Mouse (Mus musculus) c-Kit-positive CD71-negative TER-119-negative erythroid progenitor cells, embryonic 14.5 days (primary cell): ENCODE measurements around the gene Aup1.

Source experiments
- DNase-seq: peaks from one replicate; pipeline ENCODE4 v3.0.0-alpha.2; 2013; ENCODE audit warnings: low read depth

Gene Aup1

DNA sequence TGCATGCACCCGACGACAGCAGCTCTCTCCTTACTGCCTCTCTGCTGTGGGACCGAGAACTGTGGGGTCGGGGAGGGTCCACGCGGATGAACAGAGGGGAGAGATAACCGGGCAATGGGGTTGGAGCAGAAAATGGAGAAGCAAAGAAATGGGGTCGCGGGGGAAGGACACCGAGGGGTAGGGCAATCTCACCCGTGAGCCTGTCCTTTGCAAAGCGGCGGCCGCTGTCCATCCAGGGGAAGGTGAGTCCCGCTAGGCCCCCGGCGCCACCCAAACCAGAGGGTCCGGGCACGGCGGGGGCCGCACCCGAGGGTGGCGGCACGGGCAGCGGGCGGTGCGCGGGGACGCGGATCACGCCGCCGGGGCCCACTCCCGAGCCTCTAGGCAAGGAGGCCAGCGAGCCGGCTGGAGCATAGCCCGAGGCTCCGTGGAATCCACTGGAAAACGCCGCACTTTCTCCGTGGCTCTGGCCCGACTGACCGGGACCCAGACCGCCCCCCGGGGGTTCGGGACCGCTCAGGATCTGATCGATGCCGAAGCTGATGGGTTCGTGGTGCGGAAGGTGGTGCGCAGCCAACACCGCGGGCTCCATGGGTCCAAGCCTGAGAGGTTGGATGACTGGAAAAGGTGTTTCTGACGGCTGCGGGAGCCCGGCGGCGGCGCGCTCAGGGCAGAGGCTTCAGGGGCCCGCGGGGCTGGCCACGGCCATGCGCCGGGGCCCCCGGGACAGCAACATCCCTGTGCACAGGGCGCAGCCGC, 15.3 kb downstream of the Aup1 start:
- no peak for DNase-seq

DNA sequence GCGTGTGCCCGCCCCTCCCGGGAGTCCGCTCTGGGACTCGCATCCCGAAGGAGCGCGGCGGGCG, 15.8 kb downstream of the Aup1 start, which contains the start of gene Tlx2:
Tlx2 (minus strand) TSS at position 47 of the 64 bp plus-strand sequence.
- no peak for DNase-seq

DNA sequence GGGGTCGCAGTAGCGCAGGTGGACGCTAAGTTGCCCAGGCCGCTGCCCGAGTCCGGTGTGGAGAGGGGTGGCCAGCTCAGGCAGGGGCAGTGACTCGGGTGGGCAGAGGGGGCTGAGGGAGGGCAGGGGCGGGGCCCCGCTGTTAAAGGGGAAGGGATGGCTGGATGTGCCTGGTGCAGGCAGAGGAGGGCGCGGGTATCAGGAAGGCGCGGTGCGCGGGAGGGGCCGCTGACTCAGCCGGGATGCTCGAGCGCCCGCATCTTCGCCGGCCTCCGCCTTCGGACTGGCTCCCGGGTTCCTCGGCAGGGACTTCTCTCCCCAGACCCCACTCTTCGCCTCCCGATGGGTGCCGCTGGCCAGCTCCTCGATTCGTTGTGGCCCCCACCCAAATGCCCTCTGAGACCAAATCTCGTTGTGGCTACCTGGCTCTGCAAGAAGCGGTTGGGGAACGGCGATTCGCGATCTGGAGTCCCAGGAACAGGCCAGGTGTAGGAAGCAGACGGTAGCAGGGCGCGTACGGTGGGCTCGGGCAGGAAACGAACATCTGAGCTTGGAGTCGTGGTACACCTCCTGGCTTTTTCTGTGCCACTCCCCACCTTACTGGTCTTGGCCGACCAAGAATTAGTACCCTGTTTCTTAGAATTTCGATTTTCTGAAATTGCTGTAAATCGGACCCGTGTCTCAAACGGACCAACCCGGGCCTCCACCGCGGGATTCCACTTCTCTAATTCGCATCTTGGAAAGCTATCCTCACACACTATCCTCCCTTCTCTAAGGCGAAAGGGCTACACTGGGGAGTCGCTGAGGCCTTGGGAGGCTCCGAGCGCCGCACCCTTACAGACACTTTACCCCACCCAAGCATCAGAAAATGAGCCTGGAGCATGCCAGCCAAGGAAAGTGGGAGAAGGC, 16.2 kb downstream of the Aup1 start:
- DNase-seq, result no peak

DNA sequence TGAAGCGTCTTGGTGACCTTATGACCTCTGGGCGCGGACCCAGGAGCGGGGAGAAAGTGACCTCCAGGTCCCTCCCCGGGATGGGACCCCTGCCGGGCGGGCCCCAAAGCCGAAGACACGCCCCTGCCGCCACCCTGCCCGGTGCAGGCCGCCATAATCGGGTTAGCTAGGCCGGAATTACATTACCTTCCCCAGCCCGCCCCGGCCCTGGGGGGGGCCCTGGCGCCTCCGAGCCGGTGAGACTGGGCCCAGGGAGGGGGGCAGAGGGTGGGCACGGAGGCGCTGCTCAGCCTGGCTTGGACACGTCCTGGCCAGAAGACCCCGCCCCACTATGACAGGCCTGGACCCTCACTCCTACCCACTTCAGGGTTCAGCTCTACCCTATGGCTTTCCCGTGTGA, 16.9 kb downstream of the Aup1 start:
- no peak for DNase-seq

DNA sequence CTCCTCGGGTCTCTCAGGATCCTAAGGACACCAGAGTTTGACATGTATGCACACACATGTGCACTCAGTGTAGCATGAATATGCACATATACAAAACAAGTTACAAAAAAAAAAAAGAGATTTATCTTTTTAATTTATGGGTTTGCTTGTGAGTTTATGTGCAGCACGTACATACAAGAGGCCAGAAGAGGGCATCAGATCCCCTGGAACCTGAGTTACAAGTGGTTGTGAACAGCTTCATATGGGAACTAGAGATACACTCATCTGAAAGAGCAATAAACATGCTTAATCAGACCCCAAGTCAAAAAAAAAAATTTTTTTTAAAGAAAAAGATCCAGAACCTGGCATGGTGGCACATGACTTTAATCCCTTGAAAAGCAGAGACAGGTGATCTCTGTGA, 20.7 kb downstream of the Aup1 start:
- no peak for DNase-seq

DNA sequence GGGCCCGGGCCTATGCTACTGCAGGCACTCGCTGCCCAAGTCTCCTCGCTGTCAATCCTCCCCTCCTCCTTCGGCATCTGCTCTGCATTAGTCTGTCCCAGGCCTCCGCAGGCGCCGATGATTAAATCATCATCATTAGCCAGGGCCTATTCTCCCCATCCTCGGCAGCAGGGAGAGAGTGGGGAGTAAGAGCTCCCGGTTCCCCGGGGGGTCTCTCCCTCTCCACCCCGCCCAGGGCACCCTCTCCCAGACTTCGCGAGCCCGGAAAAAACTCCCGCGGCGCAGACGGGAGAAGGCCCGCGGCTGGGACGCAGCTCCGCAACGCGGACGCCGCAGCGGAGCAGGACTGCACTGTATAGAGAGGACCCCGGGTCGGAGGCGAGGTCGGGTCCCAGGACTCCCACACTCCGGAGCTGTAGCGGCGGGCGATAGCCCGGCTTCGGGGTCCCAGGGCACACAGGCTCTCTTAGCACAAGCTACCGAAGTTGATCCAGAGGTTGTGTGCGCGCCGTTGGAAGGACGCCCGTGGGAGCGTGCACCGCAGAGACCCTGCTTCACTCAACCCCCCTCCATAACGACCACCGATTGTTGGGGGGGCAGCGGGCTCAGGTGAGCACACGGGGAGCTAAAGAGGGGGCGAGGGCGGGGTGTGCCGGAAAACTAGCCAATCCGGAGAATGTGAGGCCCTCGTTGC, 23.5 kb downstream of the Aup1 start, which contains the start of gene Pcgf1:
Pcgf1 (plus strand) TSS at position 240 of the 694 bp plus-strand sequence.
- peak; percentile 98 for DNase-seq

DNA sequence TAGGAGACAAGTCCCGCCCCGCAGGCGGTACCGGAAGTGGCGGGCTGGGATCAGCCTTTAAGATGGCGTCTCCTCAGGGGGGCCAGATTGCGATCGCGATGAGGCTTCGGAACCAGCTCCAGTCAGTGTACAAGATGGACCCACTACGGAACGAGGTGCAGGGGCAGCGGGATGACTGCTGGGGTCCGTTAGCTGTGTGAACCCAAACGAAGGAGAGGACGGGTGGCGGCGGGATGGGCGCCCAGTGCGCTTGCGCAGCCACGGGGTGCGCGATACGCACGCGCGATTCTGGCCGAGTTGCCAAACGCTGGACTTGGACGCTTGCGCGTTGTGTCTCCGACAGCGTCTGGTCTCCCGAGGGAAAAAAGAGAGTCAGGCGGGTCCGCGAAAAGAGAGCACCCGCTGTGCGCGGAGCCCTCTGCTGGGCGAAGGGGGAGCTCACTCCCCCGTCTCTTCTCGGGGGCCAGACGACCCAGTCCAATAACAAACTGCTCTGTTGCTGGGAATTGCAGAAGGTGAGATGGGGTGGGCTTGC, 24.1 kb downstream of the Aup1 start:
- DNase-seq, result peak; percentile 83

DNA sequence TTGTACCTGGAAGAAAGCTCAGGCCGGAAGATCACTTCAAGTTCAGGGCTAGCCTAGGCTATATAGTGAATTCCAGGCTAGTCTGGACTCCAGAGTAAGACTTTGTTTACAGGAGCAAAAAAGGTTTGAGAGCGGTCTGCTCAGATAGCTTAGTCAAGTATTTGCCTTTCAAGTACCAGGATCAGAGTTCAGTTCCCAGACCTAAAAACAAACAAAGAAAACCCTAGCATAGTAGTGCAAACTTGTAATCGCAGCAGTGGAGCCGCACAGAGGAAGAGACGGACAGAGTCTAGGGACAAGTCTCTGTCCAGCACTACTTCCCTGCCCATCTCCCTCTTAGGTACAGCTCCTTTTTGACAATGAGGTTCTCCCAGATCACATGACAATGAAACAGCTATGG, 25.9 kb downstream of the Aup1 start:
- no peak for DNase-seq

DNA sequence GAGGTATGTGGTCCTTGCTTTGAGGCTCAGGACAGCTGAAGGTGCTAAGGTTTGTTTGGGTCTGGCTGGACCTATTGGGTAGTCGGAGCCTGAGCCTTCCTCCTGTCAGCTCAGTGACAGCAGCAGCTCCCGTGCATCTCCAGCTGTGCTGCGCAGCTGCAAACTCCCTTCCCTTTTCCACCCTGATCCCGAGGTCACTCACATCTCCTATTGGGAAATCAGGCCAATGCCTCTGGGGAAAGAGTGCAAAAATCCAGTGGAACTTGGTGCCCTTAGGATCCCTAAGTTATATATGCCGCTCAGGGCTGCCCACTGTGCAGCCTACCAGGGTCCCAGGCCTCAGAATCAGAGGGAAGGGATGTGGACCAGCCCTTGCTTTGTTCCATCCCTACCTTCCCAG, 29.2 kb downstream of the Aup1 start:
- no peak for DNase-seq

DNA sequence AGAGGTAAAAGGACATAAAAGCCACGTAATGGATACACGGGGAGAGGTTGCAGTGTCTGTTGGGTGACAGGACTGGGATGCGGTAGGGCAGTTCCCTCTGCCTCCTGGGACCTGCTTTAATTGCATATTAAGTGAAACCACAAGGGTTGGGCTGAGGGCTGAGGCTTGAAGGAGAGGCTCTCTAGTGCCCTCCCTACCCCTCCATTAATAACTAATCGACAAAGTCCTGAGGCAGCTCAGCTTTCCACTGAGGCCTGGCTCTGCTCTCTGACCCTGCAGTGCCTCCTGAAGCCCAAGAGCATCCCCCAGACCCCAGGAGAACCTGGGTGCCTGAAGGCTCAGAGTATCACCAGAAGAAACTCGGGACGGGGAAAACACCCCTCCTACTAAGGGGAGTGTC, 30.2 kb downstream of the Aup1 start:
- DNase-seq, result no peak

DNA sequence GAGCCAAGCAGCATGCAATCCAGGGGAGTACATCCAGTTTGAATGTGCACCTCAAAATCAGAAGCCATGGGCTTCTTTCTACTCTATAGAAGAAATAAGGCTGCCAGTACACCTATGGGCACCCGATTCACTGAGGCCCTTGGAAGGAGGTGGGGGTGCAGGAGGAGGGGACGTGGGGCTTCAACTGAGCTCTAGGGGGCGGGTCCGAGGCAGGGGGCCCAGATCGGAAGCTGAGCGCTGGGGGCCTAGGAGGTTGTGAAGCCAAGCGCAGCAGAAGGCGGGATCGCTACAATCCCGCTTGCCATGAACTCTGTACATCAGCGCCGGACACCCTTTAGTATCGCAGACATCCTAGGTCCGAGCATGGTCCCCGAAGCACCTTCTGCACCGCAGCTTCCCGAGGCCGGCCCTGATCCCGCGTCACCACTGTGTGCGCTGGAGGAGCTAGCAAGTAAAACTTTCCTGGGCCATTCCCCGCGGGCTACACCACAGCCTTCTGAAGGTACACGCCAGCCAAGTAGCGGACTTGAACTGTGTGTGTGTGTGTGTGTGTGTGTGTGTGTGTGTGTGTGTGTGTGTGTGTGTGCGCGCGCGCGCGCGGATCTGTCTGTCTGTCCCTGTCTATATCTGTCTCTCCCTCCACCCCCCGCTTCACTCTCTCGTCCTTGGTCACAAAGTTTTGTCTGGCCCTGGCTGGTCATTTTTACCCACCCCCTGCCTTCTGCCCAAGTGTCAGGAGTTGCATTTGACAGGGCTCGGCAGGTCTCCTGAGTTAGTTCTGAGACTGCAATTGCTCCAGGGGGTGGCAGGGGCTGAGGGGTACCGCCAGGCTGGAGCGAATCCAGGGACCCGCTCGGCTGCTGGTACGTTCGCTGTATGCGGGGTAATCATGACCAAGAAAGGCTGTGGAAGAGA, 32.1 kb downstream of the Aup1 start, which contains the start of gene Lbx2:
Lbx2 (plus strand) TSS at position 247 of the 915 bp plus-strand sequence.
- no peak for DNase-seq

DNA sequence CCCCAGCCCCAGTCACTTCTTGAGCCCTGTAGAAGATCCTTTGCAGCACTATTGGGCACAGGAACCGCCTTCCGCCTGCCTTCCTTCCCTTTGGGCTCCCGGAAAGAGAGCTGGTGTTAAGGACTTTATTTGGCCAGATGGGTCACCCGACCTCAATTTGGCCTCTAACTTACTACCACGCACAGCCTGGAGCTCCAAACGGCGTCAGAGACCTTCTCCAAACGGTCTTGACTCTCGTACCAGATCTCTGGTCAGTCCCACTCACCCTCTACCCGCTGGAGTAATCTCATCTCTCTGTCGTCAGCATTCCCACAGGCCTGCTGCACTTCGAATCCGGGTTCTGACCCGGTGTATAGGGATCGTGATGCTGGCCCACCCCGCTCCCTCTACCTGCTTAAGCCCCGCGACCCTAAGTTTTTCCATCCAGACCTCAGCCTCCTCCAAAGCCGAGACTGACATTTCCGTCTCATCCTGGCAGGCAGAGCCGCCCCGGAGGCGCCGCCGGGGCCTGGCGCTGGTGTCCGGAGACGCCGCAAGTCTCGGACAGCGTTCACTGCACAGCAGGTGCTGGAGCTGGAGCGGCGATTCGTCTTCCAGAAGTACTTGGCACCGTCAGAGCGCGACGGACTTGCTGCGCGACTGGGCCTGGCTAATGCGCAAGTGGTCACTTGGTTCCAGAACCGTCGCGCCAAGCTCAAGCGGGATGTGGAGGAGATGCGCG, 33.0 kb downstream of the Aup1 start:
- DNase-seq, result no peak

DNA sequence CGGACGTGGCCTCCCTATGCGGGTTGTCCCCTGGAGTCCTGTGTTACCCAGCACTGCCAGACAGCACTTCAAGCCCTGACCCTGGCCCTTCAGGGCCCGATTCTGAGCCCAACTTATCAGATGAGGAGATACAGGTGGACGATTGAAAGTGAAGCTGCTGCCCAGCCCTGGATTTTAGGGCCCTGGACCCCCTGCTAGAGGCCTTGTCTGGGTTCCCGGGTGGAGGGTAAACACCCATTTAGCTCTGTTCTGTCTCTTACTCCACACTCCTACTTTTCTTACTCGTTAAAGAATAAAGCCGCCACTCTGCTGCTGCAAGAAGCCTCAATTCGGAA, 33.6 kb downstream of the Aup1 start:
- DNase-seq, result no peak

DNA sequence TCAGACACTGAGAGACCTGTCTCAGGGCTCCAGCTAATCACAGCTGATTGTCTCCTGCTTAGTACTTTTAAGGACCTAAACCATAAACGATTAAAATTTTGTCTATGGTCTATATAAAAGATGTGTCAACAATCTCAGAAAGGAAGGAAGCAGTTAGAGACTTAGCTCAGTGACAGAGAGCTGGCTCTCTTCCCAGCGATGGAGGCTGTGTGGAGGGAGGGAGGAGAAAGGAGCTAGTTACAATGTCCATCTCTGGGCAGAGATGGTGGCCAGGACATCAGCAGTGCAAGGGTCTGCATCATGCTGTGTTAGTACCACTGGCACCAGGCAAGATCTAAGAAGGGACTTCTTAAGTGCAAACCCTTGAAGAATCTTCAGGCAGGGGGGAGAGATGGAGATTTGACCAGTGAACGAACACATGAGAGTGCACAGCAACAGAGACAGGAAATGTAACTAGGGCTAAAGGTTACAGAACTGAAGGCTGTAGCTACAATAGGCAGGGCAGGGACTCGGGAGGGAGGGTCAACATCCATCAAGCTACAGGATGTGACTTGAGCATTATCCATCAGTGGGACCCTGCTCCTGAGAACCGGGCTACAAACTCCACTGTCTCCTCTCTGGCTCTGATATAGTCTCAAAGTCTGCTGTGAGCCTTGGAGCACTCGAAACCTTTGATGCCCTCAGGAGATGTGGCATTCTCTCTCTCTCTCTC, 38.3 kb downstream of the Aup1 start:
- no peak for DNase-seq

DNA sequence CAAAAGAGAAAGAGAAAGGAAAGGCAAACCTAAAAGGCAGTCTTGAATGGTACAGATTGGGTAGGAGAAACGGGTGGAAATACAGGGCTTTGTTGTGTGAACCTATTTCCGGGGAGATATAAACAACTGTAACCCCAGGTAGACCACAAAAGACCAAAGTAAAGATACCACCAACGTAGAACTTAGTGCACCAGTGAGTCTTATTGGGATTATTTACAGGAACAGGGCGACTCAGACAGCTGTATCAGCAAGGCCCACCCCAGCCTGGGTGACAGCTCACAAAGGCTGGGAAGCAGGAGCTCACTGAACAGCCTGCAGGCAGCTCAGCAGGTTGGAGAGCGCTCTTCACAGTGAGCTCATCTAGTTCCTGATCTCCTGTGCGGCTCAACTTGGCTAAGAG, 41.6 kb downstream of the Aup1 start:
- DNase-seq, result no peak

DNA sequence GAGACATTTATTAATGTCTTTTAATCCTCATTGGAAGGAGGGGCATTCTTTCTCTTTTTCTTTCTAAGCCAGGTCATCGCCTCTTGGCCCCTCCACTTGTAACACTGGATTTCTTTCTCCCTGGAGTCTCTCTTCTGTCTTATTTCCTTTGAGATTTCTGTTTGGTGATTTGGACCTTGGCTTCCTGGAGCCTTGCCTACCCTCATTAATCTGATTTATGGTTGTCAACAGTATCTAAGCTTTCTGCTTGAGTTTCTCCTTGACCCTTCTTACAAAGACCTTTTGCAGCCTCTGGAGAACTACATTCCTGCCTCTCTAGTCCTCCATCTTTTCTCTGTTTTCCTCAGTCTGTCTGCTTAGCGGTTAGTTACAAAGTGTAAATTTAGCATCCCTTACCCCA, 44.1 kb downstream of the Aup1 start:
- DNase-seq, result no peak

DNA sequence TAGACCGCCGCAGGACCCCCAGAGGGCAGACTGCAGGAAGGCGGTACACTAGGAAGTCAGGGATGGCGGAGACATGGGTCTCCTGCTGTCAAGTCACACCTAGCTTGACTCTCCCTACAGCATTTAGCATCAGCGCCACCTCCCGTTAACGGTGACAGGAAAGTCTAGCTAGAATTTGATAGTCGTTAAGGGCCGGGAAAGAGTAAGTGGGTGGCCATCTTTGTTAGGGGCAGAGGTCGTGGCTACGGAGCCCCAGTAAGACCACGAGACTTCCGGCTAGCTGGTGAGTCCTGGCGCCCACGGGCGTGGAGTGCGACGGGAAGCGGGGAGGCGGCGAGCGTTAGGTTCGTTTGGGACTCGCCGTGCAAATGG, 47.0 kb downstream of the Aup1 start, which contains the start of the genes Ccdc142 and Gm42688:
Ccdc142 (plus strand) TSS at position 286 of the 372 bp plus-strand sequence.
Gm42688 (plus strand) TSS at position 302 of the 372 bp plus-strand sequence.
- peak; percentile 75 for DNase-seq

DNA sequence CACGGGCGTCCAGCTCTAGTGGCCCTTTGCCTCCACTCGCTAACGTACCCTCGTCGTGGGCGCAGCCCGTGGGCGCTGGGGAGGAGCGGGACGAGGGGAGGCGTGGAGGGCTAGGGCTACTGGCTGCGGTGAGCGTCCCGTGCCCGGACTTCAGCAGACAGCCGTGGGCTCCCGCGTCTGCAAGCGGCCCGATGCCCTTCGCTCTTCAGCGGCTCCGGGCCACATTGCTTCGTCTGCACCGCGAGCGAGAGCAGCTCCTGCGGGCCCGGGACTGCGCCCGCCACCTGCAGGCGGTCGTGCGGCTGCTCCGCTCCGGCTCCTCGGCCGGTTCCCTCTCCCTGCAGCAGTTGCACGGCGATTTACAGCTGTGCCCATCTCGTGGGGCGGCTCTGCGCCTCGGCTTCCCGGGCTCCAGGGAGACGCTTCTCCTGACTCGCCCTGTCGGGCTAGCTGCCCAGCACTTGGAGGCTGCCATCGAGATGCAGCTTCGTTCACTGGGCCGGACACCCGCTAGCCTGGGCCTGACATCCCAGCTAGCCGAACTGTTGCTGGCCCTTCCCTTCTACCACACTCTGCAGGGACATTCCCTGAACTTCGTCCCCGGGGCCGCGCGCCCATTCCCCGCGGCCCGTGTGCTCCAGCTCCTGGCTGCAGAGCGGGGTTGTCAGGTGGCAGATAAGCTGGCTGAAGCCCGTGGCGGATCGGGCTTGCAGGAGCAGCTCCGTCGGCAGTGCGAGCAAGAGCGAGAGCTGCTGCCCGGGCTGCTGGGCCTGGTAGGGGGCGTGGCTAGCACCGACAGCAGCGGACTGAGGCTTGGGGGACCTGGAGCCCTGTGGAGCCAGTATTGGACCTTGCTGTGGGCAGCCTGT, 47.6 kb downstream of the Aup1 start:
- no peak for DNase-seq

DNA sequence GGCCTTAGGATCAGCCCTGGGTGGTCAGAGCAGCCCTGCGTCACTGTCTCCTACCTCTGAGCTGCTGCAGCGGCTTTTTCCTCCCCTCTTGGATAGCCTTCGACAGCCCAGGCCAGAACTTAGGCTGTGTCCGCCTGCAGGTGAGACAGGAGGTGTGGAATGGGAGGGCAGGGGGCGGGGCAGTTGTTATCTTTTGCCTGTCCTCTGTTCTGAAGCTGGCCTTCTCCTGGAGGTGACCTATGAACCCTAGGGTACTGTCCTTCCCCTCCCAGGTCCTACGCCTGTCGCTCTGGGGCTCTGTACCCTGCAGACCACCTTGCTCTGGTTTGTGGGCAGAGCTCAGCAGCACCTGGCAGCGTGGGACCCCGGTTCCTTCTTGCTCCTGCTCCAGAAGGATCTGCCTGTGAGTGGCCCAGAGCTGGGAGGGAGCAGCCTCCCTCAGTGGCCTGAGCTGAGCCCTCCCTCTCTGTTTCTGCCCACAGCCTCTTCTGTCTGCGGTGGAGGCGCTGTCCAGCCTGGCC, 48.9 kb downstream of the Aup1 start:
- DNase-seq, result no peak
